Mouse (Mus musculus) bone marrow macrophage, adult 2 months (primary cell): ENCODE results near the gene Cars2. TPM values are rescaled to one million over a fixed set of nuclear protein-coding genes. Genes with fewer than 3 reads are reported as not detected.

Experiments used
- H3K27ac ChIP-seq: 2 replicates; pipeline ENCODE4 v1.5.1; 2012; ENCODE audit warnings: low read depth, low read length; ENCODE audit not compliant: insufficient read depth
- H3K4me1 ChIP-seq: 2 replicates; pipeline ENCODE4 v1.6.1; 2012; ENCODE audit warnings: low read length; ENCODE audit not compliant: control insufficient read depth, insufficient read depth
- H3K4me3 ChIP-seq: 2 replicates; pipeline ENCODE4 v1.5.1; 2012; ENCODE audit warnings: mild to moderate bottlenecking, low read length, moderate library complexity; ENCODE audit not compliant: insufficient read depth
- CTCF ChIP-seq: IDR thresholded peaks from 2 replicates; pipeline ENCODE4 v1.5.1; 2012; ENCODE audit warnings: low read depth, mild to moderate bottlenecking, low read length, moderate library complexity
- POLR2A ChIP-seq: IDR thresholded peaks from 2 replicates; pipeline ENCODE4 v1.6.1; 2012; ENCODE audit warnings: mild to moderate bottlenecking, low read depth, low read length, borderline replicate concordance
- polyA plus RNA-seq: library from polyadenylated mRNA; stranded (reverse); fragments of >200 nt; gene quantifications from 2 replicates; pipeline ENCODE4 v1.2.4, GENCODE M21; 2012; ENCODE audit not compliant: missing spikeins, insufficient read depth, insufficient read length

The Cars2 gene
- 19.5 and 27.3 TPM in 2 replicates for polyA plus RNA-seq

DNA sequence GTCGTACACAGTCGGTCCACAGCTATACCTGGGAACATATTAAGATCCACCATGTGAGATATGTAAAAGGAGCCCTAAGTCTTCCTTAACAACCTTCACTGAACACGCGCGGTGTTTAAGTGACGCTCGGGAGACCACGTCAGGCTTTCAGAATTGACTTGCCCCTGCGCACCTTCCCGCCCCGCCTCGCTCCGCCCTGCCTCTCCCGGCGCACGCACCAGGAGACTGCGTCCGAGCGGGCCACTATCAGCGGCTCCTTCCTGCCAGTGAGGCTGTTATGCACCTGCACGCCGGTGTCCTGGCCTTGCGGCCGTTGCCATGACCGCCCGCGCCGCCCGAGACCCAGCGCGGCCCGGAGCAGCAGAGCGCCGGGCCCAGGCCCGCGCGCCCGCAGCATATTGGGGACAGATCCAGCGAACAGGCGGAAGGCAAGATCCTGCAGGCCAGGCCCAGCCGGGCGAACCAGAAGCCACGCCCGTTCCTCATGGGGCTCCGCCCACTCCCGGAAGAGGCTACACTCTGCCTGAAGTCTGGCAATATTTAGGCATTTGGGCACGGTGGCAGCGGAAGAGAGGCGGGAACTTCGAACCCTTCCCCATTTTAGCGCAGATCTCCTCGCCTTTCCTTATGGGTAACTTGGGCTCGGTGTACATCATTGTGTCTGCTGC, at the start of gene Cars2:
TSS of gene Cars2 (minus strand) at position 503 of the 668 bp plus-strand sequence.
- Histone ChIP-seq H3K4me3 (peak within 1 kb of the TSS; percentile 71), H3K4me1 (peaks cover 11% of the 10 kb centered on the region), H3K27ac (peak within 1 kb of the TSS; percentile 56)
- TF ChIP-seq CTCF (no peak), POLR2A (no peak)

GRCm38 (mm10) chr8:11593222-11593884, 42.8 kb upstream of the Cars2 start:
- H3K27ac ChIP-seq: no peak overlapping the region
- H3K4me1 ChIP-seq: peaks cover 3% of the 10 kb centered on the region
- no peak overlapping the region for H3K4me3 ChIP-seq
- TF ChIP-seq CTCF (no peak), POLR2A (no peak)

DNA sequence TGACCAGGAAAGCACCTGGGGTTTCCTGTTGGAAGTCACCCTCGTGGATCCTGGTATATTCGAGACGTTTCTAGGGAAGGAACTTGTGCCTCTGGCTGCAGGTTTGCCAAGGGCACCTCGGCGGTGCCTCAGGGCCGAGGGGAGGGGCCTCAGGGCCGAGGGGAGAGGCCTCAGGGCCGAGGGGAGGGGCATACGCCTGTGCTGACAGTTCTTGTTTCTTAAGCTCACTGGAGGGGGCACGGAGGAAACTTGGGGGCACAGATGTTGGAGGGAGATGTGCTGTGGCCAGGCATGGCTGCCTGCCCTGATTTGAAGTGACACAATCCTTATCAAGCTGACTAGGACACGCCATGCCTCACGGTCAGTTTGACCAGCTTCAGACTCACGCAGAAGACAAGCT, 41.7 kb upstream of the Cars2 start:
- H3K4me3 ChIP-seq: peak overlapping the region; percentile 6; the same call in 1 of the 2 replicates
- H3K27ac ChIP-seq: no peak overlapping the region
- peaks cover 3% of the 10 kb centered on the region for H3K4me1 ChIP-seq
- no peak for TF ChIP-seq POLR2A
- no peak for TF ChIP-seq CTCF

DNA sequence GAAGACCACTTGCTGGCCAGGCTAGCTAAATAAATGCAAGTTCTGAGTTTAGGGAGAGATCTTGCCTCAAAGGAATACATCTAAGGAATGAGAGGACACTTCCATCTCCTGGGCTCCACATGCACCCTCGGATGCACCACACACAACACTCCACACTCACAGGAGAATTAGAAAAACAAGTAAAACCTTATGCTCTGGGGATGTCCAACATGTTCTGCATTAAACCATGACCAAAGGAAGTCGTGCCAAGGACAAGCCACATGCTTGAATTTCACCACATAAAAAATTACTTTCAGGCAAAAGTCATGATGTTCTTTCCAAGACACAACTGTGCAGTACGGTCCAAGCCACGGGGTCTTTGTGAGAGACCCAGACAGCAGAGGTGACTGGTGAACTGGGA, 41.3 kb upstream of the Cars2 start:
- TF ChIP-seq CTCF (no peak), POLR2A (no peak)
- Histone ChIP-seq H3K4me1 (peaks cover 3% of the 10 kb centered on the region), H3K27ac (no peak overlapping the region), H3K4me3 (no peak overlapping the region)

GRCm38 (mm10) chr8:11586374-11586745, 35.8 kb upstream of the Cars2 start:
- no peak overlapping the region for H3K4me3 ChIP-seq
- no peaks in the 10 kb centered on the region for H3K4me1 ChIP-seq
- no peak overlapping the region for H3K27ac ChIP-seq
- TF ChIP-seq CTCF (no peak), POLR2A (no peak)

DNA sequence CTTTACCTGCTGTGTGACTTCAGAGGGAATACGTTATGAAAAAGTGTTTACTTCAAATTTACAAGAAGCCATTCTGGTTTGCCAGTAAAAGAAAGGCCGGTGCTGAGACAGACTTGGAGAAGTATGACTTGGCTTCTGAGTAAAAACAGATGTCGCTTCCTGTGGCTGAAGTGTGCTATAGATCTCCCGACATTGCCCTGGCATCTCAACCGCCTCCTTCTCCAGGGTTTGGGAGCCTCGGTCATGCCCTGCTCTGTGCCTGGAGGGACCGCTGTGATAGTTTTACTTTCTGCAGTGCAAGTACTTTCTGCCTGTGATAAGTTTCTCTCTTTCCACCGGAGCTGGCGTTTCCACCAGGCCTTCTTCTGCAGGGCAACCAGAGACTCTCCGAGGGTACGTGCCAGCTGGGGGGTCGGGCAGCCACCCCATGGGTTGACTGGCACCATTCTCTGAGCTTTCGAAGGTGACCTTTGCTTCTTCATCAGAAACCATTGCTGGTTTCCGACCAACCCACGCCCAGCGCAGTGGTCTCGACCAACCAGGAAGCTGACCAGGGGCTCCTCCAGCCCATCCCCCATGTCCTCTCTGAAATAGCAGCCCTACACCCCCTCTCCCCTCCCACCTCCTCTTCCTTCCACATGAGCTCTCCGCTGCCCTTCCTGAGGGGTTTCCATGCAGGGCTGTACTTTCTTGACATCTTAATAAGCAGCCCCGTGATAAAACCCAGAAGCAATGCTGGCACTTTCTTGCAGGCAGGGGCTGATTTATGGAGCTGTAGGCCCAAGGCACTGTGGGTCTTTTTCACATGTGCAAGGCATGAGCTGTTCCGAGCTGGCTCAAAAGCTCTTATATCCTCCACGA, 35.2 kb upstream of the Cars2 start:
- Histone ChIP-seq H3K4me1 (no peaks in the 10 kb centered on the region), H3K4me3 (no peak overlapping the region), H3K27ac (no peak overlapping the region)
- no peak for TF ChIP-seq POLR2A

DNA sequence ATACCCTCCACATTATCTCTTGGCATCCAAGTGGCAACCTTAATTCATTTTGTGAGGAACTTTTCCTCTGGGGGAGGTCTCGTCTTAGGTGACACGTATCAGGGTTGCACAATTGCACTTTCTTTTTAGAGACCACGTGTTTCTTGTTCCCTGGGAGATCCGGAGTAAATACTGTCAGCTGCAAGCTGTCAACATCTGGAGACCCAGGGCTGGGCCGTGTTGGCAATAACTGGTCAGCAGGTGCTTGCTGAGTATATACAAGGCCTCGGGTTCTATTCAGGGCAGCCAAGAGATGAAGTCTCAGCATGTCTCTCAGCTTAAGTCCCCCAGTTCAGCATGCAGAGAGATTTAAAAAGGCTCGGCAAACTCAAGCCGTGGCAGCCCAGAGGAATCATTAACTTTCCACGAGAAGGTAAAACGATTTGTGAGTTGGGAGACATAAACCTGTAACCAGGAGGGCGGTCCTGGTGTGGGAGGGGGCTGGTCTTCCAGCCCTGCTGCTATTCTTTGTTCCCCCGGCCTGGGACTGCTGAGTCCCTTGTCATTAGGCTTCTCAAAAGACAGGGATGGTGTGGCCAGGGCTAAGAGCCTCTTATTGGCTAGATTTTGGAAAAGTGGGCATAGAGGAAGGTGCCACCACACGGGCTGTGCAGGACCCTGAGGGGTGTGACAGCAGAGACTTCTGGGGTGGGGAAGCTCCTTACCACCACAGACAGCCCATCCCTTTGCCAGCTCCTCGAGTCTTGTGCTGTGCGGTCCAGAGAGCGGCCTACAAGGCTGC, 25.2 kb upstream of the Cars2 start:
- TF ChIP-seq POLR2A (no peak), CTCF (no peak)
- Histone ChIP-seq H3K27ac (no peak overlapping the region), H3K4me1 (peaks cover 15% of the 10 kb centered on the region), H3K4me3 (no peak overlapping the region)

DNA sequence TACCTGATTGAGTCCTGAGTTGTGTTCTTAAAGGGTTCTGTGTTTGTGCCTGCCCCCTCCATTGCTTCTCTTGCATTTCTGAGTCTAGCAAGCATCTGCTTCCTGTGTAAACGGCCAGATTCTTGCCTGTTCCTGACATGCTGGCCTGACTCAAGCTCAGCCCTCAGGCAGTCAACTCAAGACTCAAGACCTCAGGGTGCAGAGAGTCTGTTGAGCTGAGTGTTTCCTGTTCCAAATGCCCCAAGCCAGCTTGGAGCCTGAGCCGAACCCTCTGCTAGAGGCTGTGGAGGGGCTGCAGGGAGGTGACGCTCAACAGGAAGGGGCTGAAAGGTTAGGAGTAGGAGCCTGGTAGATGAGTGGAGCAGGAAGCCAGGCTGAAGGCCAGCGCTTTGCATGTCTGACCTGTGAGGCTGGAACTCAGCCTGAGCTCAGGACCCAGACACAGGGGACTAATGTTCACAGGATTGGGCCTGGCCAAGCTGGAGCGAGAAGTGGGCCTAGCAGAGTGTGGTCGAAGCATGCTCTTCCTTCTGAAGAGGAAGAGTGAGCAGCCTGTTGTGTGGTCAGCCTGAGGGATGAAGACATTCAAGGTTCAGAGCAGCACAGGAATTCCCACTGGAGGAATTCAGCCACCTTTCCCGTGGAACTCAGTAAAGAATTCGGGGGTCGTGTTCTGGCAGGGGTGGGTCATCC, 24.5 kb upstream of the Cars2 start:
- no peak overlapping the region for H3K4me3 ChIP-seq
- TF ChIP-seq POLR2A (no peak), CTCF (no peak)
- H3K27ac ChIP-seq: no peak overlapping the region
- H3K4me1 ChIP-seq: peaks cover 15% of the 10 kb centered on the region

DNA sequence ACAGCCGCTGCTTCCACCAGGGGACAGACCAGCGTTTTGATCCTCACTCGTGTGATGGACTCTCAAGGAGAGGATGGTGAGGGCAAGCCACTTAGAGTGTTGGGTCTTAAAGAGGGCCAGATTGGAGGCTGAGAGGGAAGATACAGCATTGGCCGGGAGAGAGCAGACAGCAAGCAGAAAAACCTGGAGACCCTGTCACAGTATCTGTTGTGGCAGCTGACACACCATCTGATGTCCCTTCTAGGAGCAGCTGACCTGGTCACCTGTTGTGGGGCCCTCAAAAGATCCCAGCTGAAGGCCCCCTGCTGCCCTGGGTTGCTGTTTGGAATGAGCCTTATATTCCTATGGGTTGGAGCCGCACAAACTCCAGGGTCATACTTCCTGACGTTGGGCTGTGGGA, 21.8 kb upstream of the Cars2 start:
- H3K4me3 ChIP-seq: no peak overlapping the region
- peaks cover 15% of the 10 kb centered on the region for H3K4me1 ChIP-seq
- TF ChIP-seq POLR2A (no peak), CTCF (no peak)
- no peak overlapping the region for H3K27ac ChIP-seq
